In the genomic region with DNA sequence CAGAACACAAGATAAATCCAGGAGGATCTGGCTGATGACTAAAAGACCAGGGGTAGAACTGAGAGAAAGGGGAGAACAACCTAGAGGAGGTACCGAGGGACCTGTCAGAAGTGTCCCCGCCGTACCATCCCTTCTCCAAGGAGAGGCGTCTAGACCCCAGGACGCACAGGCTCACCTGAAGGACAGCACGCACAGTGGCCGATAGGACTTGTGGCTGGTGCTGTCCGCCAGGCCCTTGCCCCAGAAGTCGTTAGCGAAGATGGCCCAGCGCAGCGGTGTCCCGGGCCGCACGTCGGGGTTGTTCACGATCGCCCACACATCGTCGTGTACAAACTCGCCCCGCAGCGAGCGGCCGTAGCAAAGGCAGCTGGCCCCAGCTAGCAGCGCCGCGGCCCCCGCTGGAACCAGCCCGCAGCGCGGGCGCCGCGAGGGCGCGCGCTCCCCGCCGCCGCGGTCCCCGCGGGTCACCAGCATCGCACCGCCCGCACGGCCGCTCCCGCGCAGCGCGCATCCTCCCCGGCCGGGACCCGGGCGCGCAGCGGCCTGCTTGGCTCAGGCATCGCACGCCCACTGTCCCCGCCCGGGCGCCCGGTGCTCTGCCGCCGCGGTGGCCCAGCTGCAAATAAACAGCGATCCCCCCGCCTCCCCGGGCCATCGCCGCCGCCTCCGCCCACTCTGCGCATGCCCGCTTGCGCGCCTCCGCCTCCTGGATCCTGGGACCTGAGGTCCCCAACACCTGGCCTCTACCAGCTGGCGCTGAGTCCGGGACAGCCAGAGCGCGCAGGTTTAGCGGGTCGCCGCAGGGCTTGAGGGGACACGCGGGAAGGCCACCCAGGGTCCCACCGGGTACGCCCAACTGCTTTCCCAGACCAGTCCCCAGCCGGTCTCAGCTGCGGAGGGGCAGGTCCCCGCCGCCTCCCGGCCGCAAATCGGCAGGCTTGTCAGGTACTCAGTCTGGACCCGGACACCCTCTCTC, we compare ENCODE assay signal across 8 mouse cellular contexts. TPM values are rescaled to one million over a fixed set of nuclear protein-coding genes. Genes with fewer than 3 reads are reported as not detected.
DNase-seq lines count a peak whose midpoint lies in the region; ATAC-seq and TF ChIP-seq lines count a peak whose summit lies in the region.

Gene Tmtc1, minus strand, starts transcription at position 664 of the 976 bp plus-strand sequence.

- TF ChIP-seq POLR2A in limb, embryonic 14.5 days (IDR thresholded peaks at IDR 0.05; ENCODE audit: borderline replicate concordance, extremely low read depth, insufficient read depth, insufficient read length): no peak

- H3K36me3 ChIP-seq in embryonic facial prominence, embryonic 11.5 days (replicated peaks; ENCODE audit: control insufficient read depth, insufficient read depth, low read depth, low read length): no peaks in the 10 kb centered on the region
- no peaks in the 10 kb centered on the region for H3K36me3 ChIP-seq in limb, embryonic 14.5 days (ENCODE audit: control insufficient read depth, insufficient read depth, low read length)
- no peaks in the 10 kb centered on the region for H3K36me3 ChIP-seq in midbrain, embryonic 15.5 days (replicated peaks)

- H3K27me3 ChIP-seq in embryonic facial prominence, embryonic 11.5 days (ENCODE audit: control insufficient read depth, insufficient read depth, low read length): peaks cover 12% of the 10 kb centered on the region
- peaks cover 24% of the 10 kb centered on the region for H3K27me3 ChIP-seq in limb, embryonic 14.5 days (ENCODE audit: control insufficient read depth, insufficient read depth, low read length)
- H3K27me3 ChIP-seq in midbrain, embryonic 15.5 days (replicated peaks): peaks cover 17% of the 10 kb centered on the region; the same call in 1 of the 2 replicates

- peak; percentile 72 for ATAC-seq in embryonic facial prominence, embryonic 11.5 days (replicated peaks; ENCODE audit: insufficient number of reproducible peaks, low FRiP score, low TSS enrichment, low read depth)
- peak; percentile 67 for ATAC-seq in limb, embryonic 14.5 days (ENCODE audit: low FRiP score, low read depth)
- peak; percentile 86 for ATAC-seq in midbrain, embryonic 15.5 days (replicated peaks)

- no peaks in the 10 kb centered on the region for H3K9me3 ChIP-seq in embryonic facial prominence, embryonic 11.5 days (replicated peaks; ENCODE audit: control insufficient read depth, low read length)
- no peaks in the 10 kb centered on the region for H3K9me3 ChIP-seq in limb, embryonic 14.5 days (ENCODE audit: control insufficient read depth, low read length)
- H3K9me3 ChIP-seq in midbrain, embryonic 15.5 days: no peaks in the 10 kb centered on the region

- peak within 1 kb of the TSS; percentile 76 for H3K4me3 ChIP-seq in embryonic facial prominence, embryonic 11.5 days (ENCODE audit: low read depth, low read length)
- H3K4me3 ChIP-seq in limb, embryonic 14.5 days (replicated peaks; ENCODE audit: low read length): peak within 1 kb of the TSS; percentile 67
- H3K4me3 ChIP-seq in midbrain, embryonic 15.5 days: peak within 1 kb of the TSS; percentile 76

- under 1% methylated on average over 98 of the region's 99 CpGs for WGBS in embryonic facial prominence, embryonic 11.5 days
- WGBS in limb, embryonic 14.5 days: 1% methylated on average over 73 of the region's 99 CpGs
- under 1% methylated on average over 97 of the region's 99 CpGs for WGBS in midbrain, embryonic 15.5 days

- peak within 1 kb of the TSS; percentile 76 for H3K4me2 ChIP-seq in embryonic facial prominence, embryonic 11.5 days (ENCODE audit: low read depth, low read length)
- peak within 1 kb of the TSS; percentile 82 for H3K4me2 ChIP-seq in limb, embryonic 14.5 days (replicated peaks; ENCODE audit: low read depth, low read length, severe bottlenecking)
- peak within 1 kb of the TSS; percentile 83 for H3K4me2 ChIP-seq in midbrain, embryonic 15.5 days

- peak within 1 kb of the TSS; percentile 72 for H3K9ac ChIP-seq in embryonic facial prominence, embryonic 11.5 days (replicated peaks; ENCODE audit: low read length)
- H3K9ac ChIP-seq in limb, embryonic 14.5 days (ENCODE audit: low read depth, low read length, severe bottlenecking): peak within 1 kb of the TSS; percentile 67
- H3K9ac ChIP-seq in midbrain, embryonic 15.5 days: peak within 1 kb of the TSS; percentile 62

- no peaks in the 10 kb centered on the region; the same call in 1 of the 2 replicates for H3K4me1 ChIP-seq in embryonic facial prominence, embryonic 11.5 days (ENCODE audit: control insufficient read depth, insufficient read depth, low read length)
- H3K4me1 ChIP-seq in limb, embryonic 14.5 days (ENCODE audit: control insufficient read depth, insufficient read depth, low read length): peaks cover 19% of the 10 kb centered on the region
- peaks cover 30% of the 10 kb centered on the region for H3K4me1 ChIP-seq in midbrain, embryonic 15.5 days

- DNase-seq in adrenal gland, postnatal 4 days (ENCODE audit: low spot score in 2 of 2): peak; percentile 46 to 52
- peak; percentile 72 for DNase-seq in embryonic facial prominence, embryonic 11.5 days (ENCODE audit: low spot score)
- DNase-seq in heart, adult 18-20 months: peak; percentile 91 to 93
- peak; percentile 81 for DNase-seq in kidney, adult 18-20 months
- DNase-seq in limb, embryonic 14.5 days (ENCODE audit: low spot score): peak; percentile 47
- DNase-seq in spleen, postnatal 14 days (ENCODE audit: low spot score in 2 of 2): peak; percentile 12 to 21
- DNase-seq in T-cell, adult 2 months (ENCODE audit: low spot score): no peak

- no peak within 1 kb of the TSS for H3K27ac ChIP-seq in embryonic facial prominence, embryonic 11.5 days (replicated peaks; ENCODE audit: low read depth, low read length)
- H3K27ac ChIP-seq in limb, embryonic 14.5 days (replicated peaks; ENCODE audit: low read depth, low read length): no peak within 1 kb of the TSS
- peak within 1 kb of the TSS; percentile 76 for H3K27ac ChIP-seq in midbrain, embryonic 15.5 days

RNA-seq across cellular contexts. Expression of gene Tmtc1, which starts in this region (rescaled TPM):
- total RNA-seq in adrenal gland, postnatal 4 days (2021): 10 to 100 TPM; 10.2 to 12.4 TPM
- 0.81 and 1.3 TPM in 2 replicates for polyA plus RNA-seq in embryonic facial prominence, embryonic 11.5 days (2014; fragmentation: Nextera tagmentation; extraction: Ambion mirVana)
- 10 to 100 TPM; 74.5 to 82.5 TPM for total RNA-seq in heart, adult 18-20 months (2021)
- 3.0 and 4.5 TPM in 2 replicates for polyA plus RNA-seq in limb, embryonic 14.5 days (2012; rRNA removed)
- polyA plus RNA-seq in limb, embryonic 14.5 days (2014; fragmentation: Nextera tagmentation; extraction: Ambion mirVana): 1.8 and 2.0 TPM in 2 replicates
- polyA plus RNA-seq in midbrain, embryonic 15.5 days (2015; fragmentation: Nextera tagmentation; extraction: Ambion mirVana): 2.1 and 2.3 TPM in 2 replicates

Comparison
In these comparisons a context has a peak if more than half of its experiments do, and no peak if none do; other contexts are left out.
1. RNA of gene Tmtc1 (total RNA-seq): 74.5 to 82.5 TPM in heart, adult 18-20 months; 10.2 to 12.4 TPM in adrenal gland, postnatal 4 days; every median in the first group is over 4 times any median in the second.
2. Peak in every context shown above with its lines, with median percentiles within 50 percentile points of each other: ATAC-seq, H3K4me2 ChIP-seq, H3K4me3 ChIP-seq and H3K9ac ChIP-seq.